Mouse (Mus musculus): ENCODE measurements around the gene Pola1. TPM values are rescaled to one million over a fixed set of nuclear protein-coding genes. Genes with fewer than 3 reads are reported as not detected.

The Pola1 gene
- polyA plus RNA-seq, 1 experiment, result 4.8 TPM

GRCm38 (mm10) chrX:93663919-93664586 lies 32.1 kb upstream of the Pola1 start:
- no peaks in the 10 kb centered on the region for H3K36me3 ChIP-seq (ENCODE audit: control insufficient read depth, insufficient read depth)

GRCm38 (mm10) chrX:93655153-93655552 lies 23.2 kb upstream of the Pola1 start:
- Histone ChIP-seq H3K36me3 (ENCODE audit: control insufficient read depth, insufficient read depth) (no peaks in the 10 kb centered on the region), H3K27me3 (ENCODE audit: control insufficient read depth, insufficient read depth, insufficient read length) (no peaks in the 10 kb centered on the region), H3K79me2 (ENCODE audit: control insufficient read depth, insufficient read depth) (no peaks in the 10 kb centered on the region), H3ac (ENCODE audit: control insufficient read depth, insufficient read length, low read depth) (no peak overlapping the region), H3K79me3 (ENCODE audit: low read depth) (no peaks in the 10 kb centered on the region), H3K4me3 (ENCODE audit: insufficient read depth, poor library complexity, severe bottlenecking) (no peak overlapping the region)
- TF ChIP-seq MYOD1 (IDR thresholded peaks at IDR 0.05; ENCODE audit: control insufficient read depth, insufficient read length, low read depth), result no peak

More at GRCm38 (mm10) chrX:93663919-93664586, 32.1 kb upstream of the Pola1 start:
- Histone ChIP-seq H3K27me3 (ENCODE audit: control insufficient read depth, insufficient read depth, insufficient read length) (no peaks in the 10 kb centered on the region), H3ac (ENCODE audit: control insufficient read depth, insufficient read length, low read depth) (no peak overlapping the region), H3K79me2 (ENCODE audit: control insufficient read depth, insufficient read depth) (no peaks in the 10 kb centered on the region), H3K79me3 (ENCODE audit: low read depth) (no peaks in the 10 kb centered on the region), H3K4me3 (ENCODE audit: insufficient read depth, poor library complexity, severe bottlenecking) (no peak overlapping the region)
- TF ChIP-seq FOSL1 (IDR thresholded peaks at IDR 0.05; ENCODE audit: insufficient read depth, low read length, poor library complexity, severe bottlenecking) (no peak), MYOD1 (IDR thresholded peaks at IDR 0.05; ENCODE audit: control insufficient read depth, insufficient read length, low read depth) (no peak), MYOG (IDR thresholded peaks at IDR 0.05; ENCODE audit: control insufficient read depth, extremely low read depth, insufficient read length) (no peak), CEBPB (IDR thresholded peaks at IDR 0.05; ENCODE audit: low read depth) (no peak), MAX (IDR thresholded peaks at IDR 0.05) (no peak), CTCF (IDR thresholded peaks at IDR 0.05; ENCODE audit: control insufficient read depth, insufficient read depth, insufficient read length) (no peak), USF1 (IDR thresholded peaks at IDR 0.05; ENCODE audit: low read depth) (no peak)

GRCm38 (mm10) chrX:93654218-93655002 lies 22.5 kb upstream of the Pola1 start, which contains the start of gene Pcyt1b:
TSS of gene Pcyt1b (plus strand) at chrX:93654863.
- no peaks in the 10 kb centered on the region for H3K27me3 ChIP-seq (ENCODE audit: control insufficient read depth, insufficient read depth, insufficient read length)

GRCm38 (mm10) chrX:93650738-93651137 lies 18.8 kb upstream of the Pola1 start:
- H3K79me3 ChIP-seq (ENCODE audit: low read depth), result no peaks in the 10 kb centered on the region
- H3ac ChIP-seq (ENCODE audit: control insufficient read depth, insufficient read length, low read depth), result no peak overlapping the region
- H3K36me3 ChIP-seq (ENCODE audit: control insufficient read depth, insufficient read depth), result no peaks in the 10 kb centered on the region
- no peaks in the 10 kb centered on the region for H3K79me2 ChIP-seq (ENCODE audit: control insufficient read depth, insufficient read depth)
- no peaks in the 10 kb centered on the region for H3K27me3 ChIP-seq (ENCODE audit: control insufficient read depth, insufficient read depth, insufficient read length)
- no peak for TF ChIP-seq MYOG (IDR thresholded peaks at IDR 0.05; ENCODE audit: control insufficient read depth, extremely low read depth, insufficient read length)
- no peak for TF ChIP-seq MYOD1 (IDR thresholded peaks at IDR 0.05; ENCODE audit: control insufficient read depth, insufficient read length, low read depth)
- no peak for TF ChIP-seq USF1 (IDR thresholded peaks at IDR 0.05; ENCODE audit: low read depth)
- no peak for TF ChIP-seq CEBPB (IDR thresholded peaks at IDR 0.05; ENCODE audit: low read depth)
- TF ChIP-seq FOSL1 (IDR thresholded peaks at IDR 0.05; ENCODE audit: insufficient read depth, low read length, poor library complexity, severe bottlenecking), result no peak
- no peak for TF ChIP-seq MAX (IDR thresholded peaks at IDR 0.05)
- no peak for TF ChIP-seq CTCF (IDR thresholded peaks at IDR 0.05; ENCODE audit: control insufficient read depth, insufficient read depth, insufficient read length)
- H3K4me3 ChIP-seq (ENCODE audit: insufficient read depth, poor library complexity, severe bottlenecking), result no peak overlapping the region

More at GRCm38 (mm10) chrX:93654218-93655002, 22.5 kb upstream of the Pola1 start, which contains the start of gene Pcyt1b:
- Histone ChIP-seq H3K4me3 (ENCODE audit: insufficient read depth, poor library complexity, severe bottlenecking) (no peak within 1 kb of the TSS), H3ac (ENCODE audit: control insufficient read depth, insufficient read length, low read depth) (no peak within 1 kb of the TSS), H3K79me2 (ENCODE audit: control insufficient read depth, insufficient read depth) (no peaks in the 10 kb centered on the region), H3K36me3 (ENCODE audit: control insufficient read depth, insufficient read depth) (no peaks in the 10 kb centered on the region), H3K79me3 (ENCODE audit: low read depth) (no peaks in the 10 kb centered on the region)
- TF ChIP-seq MYOG (IDR thresholded peaks at IDR 0.05; ENCODE audit: control insufficient read depth, extremely low read depth, insufficient read length) (no peak), MYOD1 (IDR thresholded peaks at IDR 0.05; ENCODE audit: control insufficient read depth, insufficient read length, low read depth) (no peak), FOSL1 (IDR thresholded peaks at IDR 0.05; ENCODE audit: insufficient read depth, low read length, poor library complexity, severe bottlenecking) (no peak), CTCF (IDR thresholded peaks at IDR 0.05; ENCODE audit: control insufficient read depth, insufficient read depth, insufficient read length) (no peak), USF1 (IDR thresholded peaks at IDR 0.05; ENCODE audit: low read depth) (no peak), MAX (IDR thresholded peaks at IDR 0.05) (no peak), CEBPB (IDR thresholded peaks at IDR 0.05; ENCODE audit: low read depth) (no peak)

DNA sequence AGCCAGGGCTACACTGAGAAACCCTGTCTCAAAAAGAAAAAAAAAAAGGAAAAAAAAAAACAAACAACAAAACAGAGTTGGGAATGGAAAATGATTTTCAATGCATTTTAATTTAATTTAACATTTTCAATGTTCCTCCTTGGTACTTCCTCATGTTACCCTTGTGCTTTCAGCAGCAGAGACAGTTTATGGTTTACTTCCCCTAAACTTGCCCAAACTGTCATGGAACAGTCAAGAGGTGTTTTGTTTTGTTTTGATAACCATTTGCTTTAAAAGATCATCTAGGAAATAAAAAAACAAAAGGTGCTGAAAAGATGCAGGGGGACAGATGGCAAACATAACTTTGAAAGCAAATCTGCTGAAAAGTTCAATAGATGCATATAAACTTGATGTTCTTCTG lies 12.1 kb upstream of the Pola1 start:
- Histone ChIP-seq H3K27me3 (ENCODE audit: control insufficient read depth, insufficient read depth, insufficient read length) (no peaks in the 10 kb centered on the region), H3K36me3 (ENCODE audit: control insufficient read depth, insufficient read depth) (no peaks in the 10 kb centered on the region), H3K4me3 (ENCODE audit: insufficient read depth, poor library complexity, severe bottlenecking) (no peak overlapping the region), H3K79me3 (ENCODE audit: low read depth) (no peaks in the 10 kb centered on the region), H3ac (ENCODE audit: control insufficient read depth, insufficient read length, low read depth) (no peak overlapping the region), H3K79me2 (ENCODE audit: control insufficient read depth, insufficient read depth) (no peaks in the 10 kb centered on the region)
- TF ChIP-seq MYOD1 (IDR thresholded peaks at IDR 0.05; ENCODE audit: control insufficient read depth, insufficient read length, low read depth), result no peak
- no peak for TF ChIP-seq MYOG (IDR thresholded peaks at IDR 0.05; ENCODE audit: control insufficient read depth, extremely low read depth, insufficient read length)
- no peak for TF ChIP-seq CEBPB (IDR thresholded peaks at IDR 0.05; ENCODE audit: low read depth)
- no peak for TF ChIP-seq MAX (IDR thresholded peaks at IDR 0.05)
- no peak for TF ChIP-seq FOSL1 (IDR thresholded peaks at IDR 0.05; ENCODE audit: insufficient read depth, low read length, poor library complexity, severe bottlenecking)
- no peak for TF ChIP-seq CTCF (IDR thresholded peaks at IDR 0.05; ENCODE audit: control insufficient read depth, insufficient read depth, insufficient read length)
- no peak for TF ChIP-seq USF1 (IDR thresholded peaks at IDR 0.05; ENCODE audit: low read depth)
